Mouse (Mus musculus): ENCODE data around the gene Gcnt4. TPM values are rescaled to one million over a fixed set of nuclear protein-coding genes. Genes with fewer than 3 reads are reported as not detected.

Gene Gcnt4
- polyA plus RNA-seq, 1 experiment from 2014 or later: 0.05 TPM

DNA sequence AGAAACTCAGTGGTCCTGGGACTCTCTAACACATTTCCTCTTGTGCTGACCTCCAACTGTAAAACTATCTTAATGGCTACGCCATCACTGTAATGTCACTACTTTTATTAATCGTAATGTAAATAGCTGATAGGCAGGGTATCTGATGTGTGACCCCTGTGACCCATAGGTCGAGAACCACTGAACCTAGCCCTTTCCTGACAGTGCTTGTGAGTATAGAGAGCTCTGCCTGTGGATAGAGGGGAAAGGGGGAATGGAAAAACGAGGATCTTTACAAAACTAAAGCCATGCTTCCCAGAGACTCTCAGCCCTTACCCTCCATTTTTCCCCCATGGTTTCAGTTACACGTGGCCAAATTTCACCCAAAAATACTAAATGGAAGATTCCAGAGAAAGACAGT lies 60.2 kb downstream of the Gcnt4 start:
- 76% methylated on average over 5 of the region's 5 CpGs for WGBS
- H3K9me3 ChIP-seq: no peaks in the 10 kb centered on the region
- H3K27me3 ChIP-seq: no peaks in the 10 kb centered on the region
- no peak for ATAC-seq (ENCODE audit: low FRiP score)
- no peaks in the 10 kb centered on the region for H3K36me3 ChIP-seq (replicated peaks)
- no peaks in the 10 kb centered on the region for H3K4me1 ChIP-seq
- H3K27ac ChIP-seq: no peak overlapping the region
- H3K9ac ChIP-seq: no peak overlapping the region
- H3K4me2 ChIP-seq: no peak overlapping the region
- no peak overlapping the region for H3K4me3 ChIP-seq (replicated peaks)

DNA sequence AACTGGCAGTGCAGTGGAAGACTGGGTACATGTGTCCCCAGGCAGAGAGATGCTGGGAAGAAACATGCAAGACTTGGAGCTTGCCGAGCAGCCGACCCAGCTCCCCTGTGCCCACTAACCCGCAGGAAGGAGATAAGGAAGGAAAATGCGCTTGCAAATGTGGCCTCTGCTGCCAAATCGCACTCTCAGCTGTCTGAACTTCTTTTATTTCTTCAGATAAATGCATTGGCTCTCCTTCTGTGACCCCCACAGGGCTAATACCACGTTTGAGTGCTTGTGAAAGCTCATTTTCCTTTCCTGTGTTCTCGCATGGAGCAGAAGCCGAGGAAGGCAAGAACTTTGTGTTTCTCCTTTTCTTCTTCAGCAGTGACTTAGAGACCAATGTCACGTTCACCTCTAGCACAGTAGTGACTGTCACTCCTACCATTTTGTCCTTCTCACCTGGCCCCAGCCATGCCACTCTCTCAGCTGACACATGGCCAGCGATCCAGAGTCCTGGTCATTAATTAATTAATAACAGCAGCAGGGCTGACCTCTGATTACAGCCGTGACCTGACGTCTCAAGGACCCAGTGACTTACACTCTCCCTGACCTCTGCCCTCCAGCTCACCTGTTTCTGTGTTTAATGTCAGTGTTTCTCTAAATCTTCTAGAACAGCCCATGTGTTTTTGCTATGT lies 61.2 kb downstream of the Gcnt4 start:
- H3K9ac ChIP-seq: no peak overlapping the region
- H3K4me2 ChIP-seq: no peak overlapping the region
- no peaks in the 10 kb centered on the region for H3K9me3 ChIP-seq
- ATAC-seq (ENCODE audit: low FRiP score): no peak
- H3K27ac ChIP-seq: no peak overlapping the region
- H3K27me3 ChIP-seq: no peaks in the 10 kb centered on the region
- H3K4me3 ChIP-seq (replicated peaks): no peak overlapping the region
- WGBS: 71% methylated on average over 12 of the region's 12 CpGs
- no peaks in the 10 kb centered on the region for H3K36me3 ChIP-seq (replicated peaks)
- no peaks in the 10 kb centered on the region for H3K4me1 ChIP-seq

DNA sequence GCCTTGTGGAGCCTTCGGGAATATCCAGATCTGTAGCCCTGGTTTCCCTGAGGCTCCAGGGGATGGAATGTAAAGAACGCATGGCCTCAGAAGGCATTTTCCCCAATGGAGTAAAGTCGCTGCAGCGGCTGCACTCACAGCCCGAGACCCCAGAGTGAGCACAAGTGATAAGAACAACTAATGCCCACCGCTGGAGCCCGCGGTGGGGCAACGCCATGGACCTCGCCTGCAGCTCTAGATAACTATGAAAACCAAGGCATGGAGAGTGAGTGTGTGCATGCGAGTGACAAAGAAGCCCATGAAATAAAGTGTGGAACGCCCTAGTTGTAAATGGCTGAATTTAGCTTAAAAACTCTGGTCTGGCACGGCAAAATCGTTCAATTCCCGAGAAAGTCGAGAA lies 64.6 kb downstream of the Gcnt4 start:
- no peak for ATAC-seq (ENCODE audit: low FRiP score)
- no peaks in the 10 kb centered on the region for H3K9me3 ChIP-seq

DNA sequence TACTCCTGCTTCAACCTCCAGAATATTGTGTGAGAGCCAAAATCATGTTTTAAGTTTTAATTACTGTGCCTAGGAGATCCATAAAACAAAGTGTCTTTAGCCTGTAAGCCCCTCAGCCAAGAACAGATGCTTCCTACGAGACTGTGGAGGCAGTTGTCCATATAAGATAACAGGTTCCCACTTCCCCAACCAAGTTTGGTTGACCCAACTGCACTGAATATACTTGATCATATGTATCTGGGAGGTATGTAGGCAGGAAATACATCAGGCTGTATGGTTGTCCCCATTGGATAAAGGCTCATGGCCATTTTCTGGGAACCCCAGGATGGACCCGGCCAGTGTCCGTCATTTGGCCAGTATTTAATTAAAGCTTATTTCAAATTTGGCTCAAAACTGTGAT lies 65.6 kb downstream of the Gcnt4 start:
- no peak overlapping the region for H3K4me3 ChIP-seq (replicated peaks)
- WGBS: 95% methylated on average over 3 of the region's 3 CpGs
- no peak overlapping the region for H3K27ac ChIP-seq
- no peaks in the 10 kb centered on the region for H3K36me3 ChIP-seq (replicated peaks)
- H3K9ac ChIP-seq: no peak overlapping the region
- ATAC-seq (ENCODE audit: low FRiP score): no peak
- H3K4me1 ChIP-seq: no peaks in the 10 kb centered on the region
- H3K4me2 ChIP-seq: no peak overlapping the region
- no peaks in the 10 kb centered on the region for H3K27me3 ChIP-seq
- no peaks in the 10 kb centered on the region for H3K9me3 ChIP-seq

More for the DNA sequence above, 64.6 kb downstream of the Gcnt4 start:
- WGBS: 94% methylated on average over 16 of the region's 16 CpGs
- H3K36me3 ChIP-seq (replicated peaks): no peaks in the 10 kb centered on the region
- no peak overlapping the region for H3K4me3 ChIP-seq (replicated peaks)
- no peak overlapping the region for H3K27ac ChIP-seq
- H3K9ac ChIP-seq: no peak overlapping the region
- H3K4me1 ChIP-seq: no peaks in the 10 kb centered on the region
- H3K27me3 ChIP-seq: no peaks in the 10 kb centered on the region
- no peak overlapping the region for H3K4me2 ChIP-seq

DNA sequence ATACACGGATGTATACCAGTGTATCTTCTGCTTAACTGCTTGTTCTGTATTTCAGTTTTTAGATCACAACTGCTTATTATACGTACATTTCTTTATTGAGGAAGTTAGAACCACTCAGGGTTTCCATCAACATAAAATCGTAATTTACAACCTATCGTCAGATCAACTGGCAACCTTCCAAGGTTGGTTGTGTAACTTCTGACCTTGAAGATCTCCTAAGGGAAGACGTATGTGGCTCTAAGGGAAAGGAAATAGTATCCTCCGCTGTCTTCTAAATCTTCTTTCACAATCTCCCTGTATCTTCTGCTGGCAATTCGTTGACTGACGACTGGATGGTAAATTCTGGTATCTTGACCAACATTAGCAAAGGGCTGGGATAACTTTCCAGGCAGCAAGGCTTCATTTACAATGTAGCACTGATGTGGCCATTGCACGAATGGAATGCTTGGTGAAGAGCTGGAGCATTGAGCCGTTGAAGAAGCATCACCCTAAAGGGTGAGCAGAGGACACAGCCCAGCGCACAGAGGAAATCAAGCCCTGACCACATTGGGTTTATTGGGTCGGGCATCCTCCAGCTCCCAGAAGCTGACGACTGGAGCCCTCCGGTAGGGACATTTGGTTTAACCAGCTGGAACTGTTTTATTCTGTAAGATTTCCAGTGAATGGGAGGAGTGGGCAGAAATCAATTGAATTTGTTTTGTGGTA lies 66.2 kb downstream of the Gcnt4 start:
- WGBS: 88% methylated on average over 14 of the region's 14 CpGs
- no peak for ATAC-seq (ENCODE audit: low FRiP score)
- H3K36me3 ChIP-seq (replicated peaks): no peaks in the 10 kb centered on the region

DNA sequence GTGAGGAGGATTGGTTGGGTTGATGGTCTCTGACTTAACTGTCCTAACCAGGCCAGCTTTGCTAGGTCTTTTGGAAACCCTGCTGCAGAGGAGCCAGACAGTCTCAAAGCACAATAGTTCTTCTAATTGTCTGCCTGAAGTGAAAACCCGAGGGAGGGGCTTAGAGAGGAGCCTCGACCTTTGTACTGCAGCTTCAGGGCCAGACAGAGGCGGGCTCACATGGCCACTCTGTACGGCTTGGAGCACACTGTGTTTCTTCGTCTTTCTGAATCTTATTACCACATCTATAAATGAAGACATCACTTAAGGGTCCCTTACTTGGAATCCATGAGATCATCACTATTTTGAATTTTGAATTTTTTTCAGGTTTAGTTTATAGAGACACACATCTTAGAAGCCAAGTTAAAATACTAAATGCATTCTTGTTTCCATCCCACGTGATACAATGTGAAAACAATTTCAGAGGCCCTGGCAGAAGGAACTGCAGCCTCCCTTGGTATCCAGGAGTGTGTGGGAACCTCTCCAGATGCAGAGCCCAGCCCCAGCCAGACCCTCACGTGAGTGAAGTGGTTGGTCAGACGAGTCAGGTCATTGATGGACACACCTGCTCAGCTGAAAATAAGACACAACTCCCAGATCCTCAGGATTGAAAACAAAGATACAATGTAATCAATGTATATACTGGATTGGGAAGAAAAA lies 69.0 kb downstream of the Gcnt4 start:
- no peak for ATAC-seq (ENCODE audit: low FRiP score)
- Histone ChIP-seq H3K27ac (no peak overlapping the region), H3K9me3 (no peaks in the 10 kb centered on the region), H3K9ac (no peak overlapping the region), H3K4me3 (replicated peaks) (no peak overlapping the region), H3K27me3 (no peaks in the 10 kb centered on the region), H3K36me3 (replicated peaks) (no peaks in the 10 kb centered on the region), H3K4me2 (no peak overlapping the region), H3K4me1 (no peaks in the 10 kb centered on the region)
- WGBS: 34% methylated on average over 8 of the region's 8 CpGs

More for the DNA sequence above, 66.2 kb downstream of the Gcnt4 start:
- Histone ChIP-seq H3K9ac (no peak overlapping the region), H3K4me2 (no peak overlapping the region), H3K9me3 (no peaks in the 10 kb centered on the region), H3K4me3 (replicated peaks) (no peak overlapping the region), H3K27ac (no peak overlapping the region), H3K27me3 (no peaks in the 10 kb centered on the region), H3K4me1 (no peaks in the 10 kb centered on the region)

DNA sequence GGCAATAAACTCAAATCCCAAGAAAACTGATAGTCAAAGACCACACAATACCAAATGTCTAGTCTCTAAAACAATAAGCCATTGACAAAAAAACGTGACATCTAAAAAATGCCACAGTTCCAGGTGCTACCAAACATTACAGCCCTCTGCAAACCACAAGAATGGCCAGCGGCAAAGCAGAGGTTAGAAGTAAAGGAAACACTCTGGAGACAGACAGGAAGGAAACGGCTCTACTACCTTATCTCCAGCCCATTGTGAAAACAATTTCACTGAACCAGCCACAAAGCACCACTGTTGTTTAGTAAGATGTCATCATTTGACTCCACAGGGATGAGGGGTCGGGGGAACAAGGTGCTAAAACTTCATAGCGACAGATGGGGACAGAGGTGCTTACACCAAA lies 70.8 kb downstream of the Gcnt4 start:
- Histone ChIP-seq H3K27ac (no peak overlapping the region), H3K27me3 (no peaks in the 10 kb centered on the region), H3K9ac (no peak overlapping the region), H3K4me3 (replicated peaks) (no peak overlapping the region), H3K4me1 (no peaks in the 10 kb centered on the region), H3K4me2 (no peak overlapping the region), H3K9me3 (no peaks in the 10 kb centered on the region), H3K36me3 (replicated peaks) (no peaks in the 10 kb centered on the region)
- WGBS: 88% methylated on average over 5 of the region's 5 CpGs
- ATAC-seq (ENCODE audit: low FRiP score): no peak

DNA sequence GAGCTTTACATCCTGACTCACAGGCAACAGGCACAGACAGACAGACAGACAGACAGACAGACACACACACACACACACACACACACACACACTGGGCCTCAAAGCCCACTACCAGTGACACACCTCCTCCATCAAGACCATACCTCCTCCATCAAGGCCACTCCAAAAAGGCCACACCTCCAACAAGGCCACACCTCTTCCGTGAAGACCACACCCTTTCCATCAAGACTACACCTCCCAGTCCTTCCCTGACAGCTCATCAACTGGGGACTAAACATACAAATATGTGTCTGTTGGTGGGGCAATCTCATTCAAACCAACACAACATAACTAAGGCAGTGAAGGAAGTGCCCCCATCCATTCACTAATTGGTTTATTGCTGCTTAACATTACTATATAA lies 72.6 kb downstream of the Gcnt4 start:
- no peaks in the 10 kb centered on the region for H3K9me3 ChIP-seq
- WGBS: 73% methylated on average over 1 of the region's 1 CpGs

More for the DNA sequence above, 72.6 kb downstream of the Gcnt4 start:
- no peak for ATAC-seq (ENCODE audit: low FRiP score)
- Histone ChIP-seq H3K4me3 (replicated peaks) (no peak overlapping the region), H3K36me3 (replicated peaks) (no peaks in the 10 kb centered on the region), H3K4me2 (no peak overlapping the region), H3K27ac (no peak overlapping the region), H3K27me3 (no peaks in the 10 kb centered on the region), H3K4me1 (no peaks in the 10 kb centered on the region), H3K9ac (no peak overlapping the region)

Other genes with a start within 250 kb of the Gcnt4 start
- gene Ankrd31, start 176.4 kb upstream of the Gcnt4 start, polyA plus RNA-seq (2016; fragmentation: Nextera tagmentation; extraction: Ambion mirVana): not detected in 2 replicates
- gene 1700029F12Rik, start 109.7 kb downstream of the Gcnt4 start, polyA plus RNA-seq (2016; fragmentation: Nextera tagmentation; extraction: Ambion mirVana): not detected in 2 replicates
- gene Fam169a, start 142.6 kb downstream of the Gcnt4 start, polyA plus RNA-seq (2016; fragmentation: Nextera tagmentation; extraction: Ambion mirVana): 12.3 and 12.5 TPM in 2 replicates
- gene Gm6169, start 174.5 kb downstream of the Gcnt4 start, polyA plus RNA-seq (2016; fragmentation: Nextera tagmentation; extraction: Ambion mirVana): 0.83 and 1.2 TPM in 2 replicates
- 38.7 and 42.0 TPM in 2 replicates for gene Gfm2, start 213.2 kb downstream of the Gcnt4 start, polyA plus RNA-seq (2016; fragmentation: Nextera tagmentation; extraction: Ambion mirVana)
- 54.8 and 63.2 TPM in 2 replicates for gene Nsa2, start 213.2 kb downstream of the Gcnt4 start, polyA plus RNA-seq (2016; fragmentation: Nextera tagmentation; extraction: Ambion mirVana)